Mouse (Mus musculus) gastrocnemius, adult 18-20 months (tissue): ENCODE measurements around the gene Lrwd1. TPM values are rescaled to one million over a fixed set of nuclear protein-coding genes. Genes with fewer than 3 reads are reported as not detected.

ENCODE experiments used
- DNase-seq: peaks from one replicate; pipeline ENCODE4 v3.0.0; 2021; ENCODE audit warnings: low spot score
- microRNA-seq: library from miRNA; unstranded; fragments of <30 nt; microRNA quantifications from one replicate; pipeline ENCODE4 v1.2.0, GENCODE M21; 2021
- total RNA-seq, 2 experiments: library from RNA; stranded (reverse); gene quantifications; 2 replicates each; pipeline ENCODE4 v1.2.3; 2021

The Lrwd1 gene
- total RNA-seq, 2 experiments from 2014 or later: 4.2 to 4.4 TPM

- no peak for DNase-seq
Observed at GRCm38 (mm10) chr5:136094249-136095010, 41.4 kb downstream of the Lrwd1 start.

DNA sequence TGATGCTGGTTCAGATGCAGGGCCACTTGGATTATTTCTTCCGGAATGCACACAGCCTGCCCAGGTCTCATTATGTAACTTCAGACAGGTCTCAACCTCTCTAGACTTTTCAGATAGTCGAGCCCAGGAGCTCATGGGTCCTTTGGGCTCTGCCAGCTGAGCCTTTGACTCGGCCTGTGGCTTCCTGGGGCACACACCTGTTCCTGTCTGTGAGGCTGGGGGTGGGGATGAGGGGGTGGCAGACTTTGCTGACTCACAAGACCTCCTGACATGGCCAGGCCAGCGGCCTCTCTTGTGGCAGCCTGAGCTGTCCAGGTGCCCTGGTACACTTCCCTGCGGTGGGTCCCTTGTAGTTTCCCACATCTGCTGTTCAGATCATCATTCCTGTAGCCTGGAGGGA is 43.9 kb downstream of the Lrwd1 start:
- DNase-seq: peak; percentile 56

- peak; percentile 29 for DNase-seq
Observed at GRCm38 (mm10) chr5:136088821-136089575, 46.9 kb downstream of the Lrwd1 start.

DNA sequence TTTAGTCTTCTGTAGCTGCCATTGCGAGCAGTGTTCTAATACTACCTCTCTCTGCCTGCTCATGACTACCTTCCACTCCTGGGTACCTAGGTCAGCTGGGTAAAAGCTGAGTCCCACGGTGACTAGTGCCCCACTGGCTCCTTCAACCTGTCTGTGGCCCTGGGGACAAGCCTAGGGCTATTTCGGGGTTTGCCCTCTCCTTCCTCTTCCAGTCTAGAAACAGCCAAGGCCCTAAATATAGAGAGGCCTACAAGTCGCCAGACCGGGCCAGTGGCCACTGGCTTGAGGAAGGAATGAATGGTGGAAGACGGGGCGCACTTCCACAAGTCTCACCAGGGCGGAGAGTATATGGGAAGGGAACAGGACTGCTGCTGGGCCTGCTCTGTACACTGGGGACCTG is 49.6 kb downstream of the Lrwd1 start:
- DNase-seq: peak; percentile 68

DNA sequence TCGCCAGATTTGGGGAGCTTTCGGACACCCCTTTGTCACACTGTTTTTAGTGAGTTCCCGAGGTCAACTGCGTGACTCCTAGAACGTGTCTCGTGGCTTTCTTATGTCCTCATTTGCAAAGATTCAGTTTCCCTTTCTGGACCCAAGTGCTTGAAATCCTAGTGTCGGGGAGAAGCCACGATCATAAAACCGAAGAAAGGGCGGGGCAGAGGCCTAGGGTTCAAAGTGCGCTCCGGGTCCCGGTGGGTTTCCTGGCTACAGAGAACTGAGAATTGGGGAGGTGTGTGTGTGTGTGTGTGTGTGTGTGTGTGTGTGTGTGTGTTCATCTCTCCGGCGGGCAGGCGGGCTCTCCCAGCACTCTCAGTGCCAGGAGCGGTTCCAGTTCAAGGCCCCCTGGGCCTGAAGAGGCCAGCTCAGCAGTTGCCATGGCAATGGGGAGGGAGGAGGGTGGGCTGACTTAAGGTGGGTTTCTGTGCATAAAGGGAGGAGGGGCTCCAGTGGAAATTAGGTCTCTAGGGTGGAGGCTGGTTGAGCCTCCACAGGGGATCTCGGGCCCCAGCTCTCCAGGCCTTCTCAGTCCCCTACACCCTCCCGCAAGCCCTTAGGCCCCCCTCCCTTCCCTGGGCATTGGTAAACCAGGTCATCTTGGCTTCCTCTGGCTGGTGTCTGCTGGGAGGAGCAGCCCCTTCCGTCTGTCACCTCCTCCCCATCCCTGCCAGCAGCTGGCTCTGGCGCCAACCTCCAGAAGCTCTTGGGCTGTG is 50.8 kb downstream of the Lrwd1 start:
- peak; percentile 67 for DNase-seq

DNA sequence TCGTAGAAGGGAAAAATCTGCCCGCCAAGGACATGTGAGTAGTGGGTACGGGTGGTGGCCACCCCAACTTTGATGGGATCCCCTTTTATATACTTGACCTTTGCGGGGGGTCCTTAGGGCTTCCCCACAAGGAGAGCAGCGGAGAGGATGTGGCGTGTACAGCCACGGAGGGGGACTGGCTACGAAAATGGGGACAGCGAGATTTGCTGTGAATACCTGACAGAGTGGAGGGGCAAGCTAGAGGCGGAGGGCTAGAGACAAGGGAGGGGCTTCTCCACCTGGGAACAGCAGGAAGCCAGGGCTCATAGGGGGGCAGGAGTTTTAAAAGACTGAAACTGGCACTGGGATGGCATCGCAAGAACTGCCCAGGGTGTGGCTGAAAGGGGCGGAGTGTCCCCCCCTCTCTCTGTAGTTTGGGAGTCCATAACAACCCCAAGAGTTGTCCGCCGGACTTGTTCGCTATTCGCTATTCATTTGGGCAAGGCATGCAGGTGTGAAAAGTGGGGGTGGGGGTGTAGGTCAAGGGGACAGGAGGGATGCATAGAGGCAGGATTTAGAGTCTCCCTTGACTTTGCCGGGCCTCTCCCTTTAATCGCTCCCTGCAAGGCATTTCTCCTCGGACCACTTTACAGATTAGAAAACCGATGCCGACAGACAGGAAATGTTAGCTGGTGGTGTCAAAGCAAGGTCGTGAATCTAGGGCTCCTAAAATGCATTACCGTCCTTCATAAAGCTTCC is 51.6 kb downstream of the Lrwd1 start:
- DNase-seq: peak; percentile 21

GRCm38 (mm10) chr5:136083669-136084107 is 52.2 kb downstream of the Lrwd1 start, which contains the start of gene Rasa4:
Gene Rasa4, plus strand, starts transcription at chr5:136083916.
- peak; percentile 96 for DNase-seq

GRCm38 (mm10) chr5:136082345-136082744 is 53.5 kb downstream of the Lrwd1 start:
- no peak for DNase-seq

DNA sequence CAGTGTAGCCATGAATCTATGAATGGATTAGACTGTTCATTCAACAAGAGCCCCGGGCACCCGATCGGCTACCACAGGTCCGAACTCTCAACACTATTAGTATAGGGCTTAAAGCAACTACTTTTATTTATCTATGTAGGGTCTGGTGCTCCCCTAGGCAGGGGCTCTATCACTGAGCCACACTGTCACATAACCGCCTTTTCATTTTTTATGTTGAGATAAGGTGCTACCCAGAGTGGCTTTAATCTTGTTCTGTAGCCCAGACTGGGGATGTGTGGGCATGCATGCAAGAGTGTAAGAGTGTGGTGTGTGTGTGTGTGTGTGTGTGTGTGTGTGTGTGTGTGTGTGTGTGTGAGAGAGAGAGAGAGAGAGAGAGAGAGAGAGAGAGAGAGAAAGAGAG is 57.7 kb downstream of the Lrwd1 start:
- no peak for DNase-seq

GRCm38 (mm10) chr5:136077001-136077550 is 58.8 kb downstream of the Lrwd1 start:
- peak; percentile 27 for DNase-seq

DNA sequence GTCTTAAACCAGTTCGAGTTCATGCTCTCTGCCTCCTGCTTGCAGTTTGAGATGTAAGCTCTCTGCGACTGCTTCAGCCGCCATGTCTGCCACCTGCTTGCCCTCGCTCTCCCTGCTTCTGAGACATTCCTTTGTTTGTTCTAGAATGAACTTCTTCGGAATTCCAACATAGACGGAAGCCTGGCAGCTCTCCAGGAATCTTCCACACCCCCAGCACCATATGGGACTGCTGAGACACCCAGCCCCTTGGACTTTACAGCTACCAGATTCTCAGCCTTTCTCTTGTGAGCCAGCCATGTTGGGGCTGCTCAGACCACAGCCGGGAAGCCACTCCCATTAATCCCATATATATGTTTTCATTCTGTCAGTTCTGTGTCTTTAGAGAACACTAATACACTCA is 59.6 kb downstream of the Lrwd1 start:
- no peak for DNase-seq

DNA sequence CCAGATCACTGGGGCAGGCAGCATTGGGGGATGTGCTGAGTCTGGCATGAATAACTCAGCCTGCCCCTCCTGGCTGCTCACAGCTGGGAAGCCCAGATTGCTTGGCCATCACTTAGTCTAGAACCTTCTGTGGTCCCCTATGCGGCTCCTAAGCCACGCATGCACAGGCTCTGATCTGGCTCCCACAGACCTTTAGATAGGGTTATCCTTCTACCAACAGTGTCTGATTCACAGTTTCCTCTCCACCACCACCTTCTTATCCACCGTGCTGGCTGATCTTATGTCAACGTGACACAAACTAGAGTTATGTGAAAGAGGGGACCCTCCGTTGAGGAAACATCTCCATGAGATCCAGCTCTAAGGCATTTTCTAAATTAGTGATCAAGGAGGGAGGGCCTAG is 60.8 kb downstream of the Lrwd1 start:
- DNase-seq: no peak

DNA sequence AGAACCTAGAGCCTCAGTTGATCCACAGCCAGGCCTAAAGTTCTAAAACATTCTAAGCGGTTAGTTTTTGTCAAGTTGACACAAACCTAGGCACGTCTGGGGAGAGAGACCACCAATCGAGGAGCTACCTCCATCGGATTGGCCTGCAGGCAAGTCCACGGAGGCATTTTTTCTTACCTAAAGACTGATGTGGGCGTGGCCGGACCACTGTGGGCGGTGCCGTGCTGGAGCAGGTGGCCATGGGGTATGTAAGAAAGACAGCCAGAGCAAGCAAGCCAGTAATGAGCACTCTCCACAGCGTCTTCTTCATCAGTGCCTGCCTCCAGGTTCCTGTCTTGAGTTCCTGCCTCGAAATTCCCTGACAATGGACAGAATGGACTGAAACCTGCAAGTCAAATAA is 62.3 kb downstream of the Lrwd1 start:
- no peak for DNase-seq

DNA sequence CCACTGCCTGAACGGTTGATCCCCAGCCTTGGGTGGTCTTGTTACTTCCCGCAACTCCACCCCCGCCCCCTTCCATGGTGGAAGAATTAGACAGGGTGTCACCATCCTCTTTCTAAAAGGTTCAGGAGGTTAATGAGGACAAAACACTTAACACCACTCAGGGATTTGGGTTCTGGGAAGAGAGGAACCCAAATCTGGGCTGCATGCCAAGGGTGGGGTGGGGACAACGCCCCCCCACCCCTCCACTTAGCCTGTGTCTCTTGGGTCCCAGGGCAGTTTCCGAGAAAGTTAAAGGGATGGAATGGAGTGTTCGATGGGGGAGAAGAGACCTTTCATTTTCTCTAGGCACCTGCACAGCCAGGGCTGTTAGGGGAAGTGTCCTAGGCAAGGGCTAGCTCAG is 62.8 kb downstream of the Lrwd1 start:
- no peak for DNase-seq

Small RNA genes lying within 50 kb of the gene (microRNA-seq; reads per million reads assigned to microRNA genes)
- gene Mir7035: 24.2 reads per million, percentile 39 among the genes with 10 or more reads in this experiment

Other genes starting within 250 kb of the Lrwd1 start
- 100 to 1,000 TPM; 239 to 482 TPM for gene Hspb1, start 248.2 kb downstream of the Lrwd1 start, total RNA-seq
- gene Ywhag, start 201.5 kb downstream of the Lrwd1 start, total RNA-seq: 100 to 1,000 TPM; 288 to 326 TPM
- gene Ssc4d, start 161.5 kb downstream of the Lrwd1 start, total RNA-seq: under 1 TPM; 0.57 to 0.95 TPM
- not detected for gene Zp3, start 156.0 kb downstream of the Lrwd1 start, total RNA-seq
- 1 to 10 TPM; 7.4 to 7.6 TPM for gene Dtx2, start 141.3 kb downstream of the Lrwd1 start, total RNA-seq
- gene Upk3b, start 97.6 kb downstream of the Lrwd1 start, total RNA-seq: under 1 TPM in 1 of 2 experiments, not detected in 1; 0.07 TPM
- not detected for gene Upk3bl, start 81.6 kb downstream of the Lrwd1 start, total RNA-seq
- 10 to 100 TPM; 32.3 to 34.8 TPM for gene Rasa4, start 52.2 kb downstream of the Lrwd1 start, total RNA-seq
- 10 to 100 TPM; 65.1 to 72.1 TPM for gene Polr2j, start 19.4 kb downstream of the Lrwd1 start, total RNA-seq
- gene Alkbh4, start 72 bp upstream of the Lrwd1 start, total RNA-seq: 1 to 10 TPM; 3.8 to 4.9 TPM
- gene Orai2, start 34.6 kb upstream of the Lrwd1 start, total RNA-seq: under 1 TPM; 0.55 to 0.64 TPM
- 10 to 100 TPM; 19.4 to 23.8 TPM for gene Prkrip1, start 62.9 kb upstream of the Lrwd1 start, total RNA-seq
- gene Sh2b2, start 110.5 kb upstream of the Lrwd1 start, total RNA-seq: 1 to 10 TPM; 2.4 to 2.5 TPM